Mouse (Mus musculus) frontal cortex, postnatal 10 days (tissue): Measurements from ENCODE around the gene Smg9.
"Not testable (repeated sequence)": the region's sequence is repeated elsewhere in the genome, so short reads cannot be mapped to it uniquely, and the experiment has no call there.

Experiments used
- DNase-seq, 2 experiments: peaks; one replicate each; pipeline ENCODE4 v3.0.0; 2022; ENCODE audit warnings: low spot score in 2 of 2, mixed read lengths in 1 of 2

Smg9 gene

GRCm38 (mm10) chr7:24377091-24377865 is 22.1 kb upstream of the Smg9 start:
- no peak for DNase-seq

GRCm38 (mm10) chr7:24378049-24378701 is 21.2 kb upstream of the Smg9 start:
- DNase-seq: no peak

GRCm38 (mm10) chr7:24379934-24380333 is 19.5 kb upstream of the Smg9 start:
- DNase-seq: no peak

GRCm38 (mm10) chr7:24380370-24380769 is 19.0 kb upstream of the Smg9 start:
- DNase-seq: no peak

GRCm38 (mm10) chr7:24382730-24383372 is 16.6 kb upstream of the Smg9 start:
- DNase-seq: no peak

GRCm38 (mm10) chr7:24384070-24384469 is 15.3 kb upstream of the Smg9 start:
- no peak for DNase-seq

- peak in 1 of 2 experiments; percentile 68 for DNase-seq
These were observed 14.6 kb upstream of the Smg9 start for GRCm38 (mm10) chr7:24384827-24385226.

- DNase-seq: no peak
These were observed 12.3 kb upstream of the Smg9 start for GRCm38 (mm10) chr7:24387059-24387556.

GRCm38 (mm10) chr7:24389516-24390187 is 9.8 kb upstream of the Smg9 start:
- DNase-seq: no peak

- DNase-seq: no peak
These were observed 8.9 kb upstream of the Smg9 start for GRCm38 (mm10) chr7:24390512-24390911.

- DNase-seq: no peak
These were observed 8.3 kb upstream of the Smg9 start for GRCm38 (mm10) chr7:24391077-24391476.

- DNase-seq: no peak
These were observed 7.7 kb upstream of the Smg9 start for GRCm38 (mm10) chr7:24391687-24392086.

GRCm38 (mm10) chr7:24394054-24394453 is 5.4 kb upstream of the Smg9 start:
- no peak for DNase-seq

GRCm38 (mm10) chr7:24394475-24395161 is 4.8 kb upstream of the Smg9 start:
- DNase-seq: no peak

GRCm38 (mm10) chr7:24396832-24397231 is 2.6 kb upstream of the Smg9 start:
- no peak for DNase-seq

- no peak for DNase-seq
These were observed 980 bp upstream of the Smg9 start for GRCm38 (mm10) chr7:24398364-24398913.

GRCm38 (mm10) chr7:24400082-24400452 is 648 bp downstream of the Smg9 start:
- DNase-seq: no peak

GRCm38 (mm10) chr7:24400489-24400888 is 1.1 kb downstream of the Smg9 start:
- not testable (repeated sequence) for DNase-seq

- no peak for DNase-seq
These were observed 3.4 kb downstream of the Smg9 start for GRCm38 (mm10) chr7:24402851-24403250.

- DNase-seq: no peak
These were observed 6.2 kb downstream of the Smg9 start for GRCm38 (mm10) chr7:24405649-24406048.
